Mouse (Mus musculus) erythroblast, embryonic 14.5 days (primary cell): ENCODE results near the gene Islr.

Experiments used
- GATA1 ChIP-seq: IDR thresholded peaks from 2 replicates; pipeline ENCODE4 v1.6.1; 2012; ENCODE audit warnings: low read length, inconsistent platforms, mixed read lengths
- TAL1 ChIP-seq: IDR thresholded peaks from 3 replicates; pipeline ENCODE4 v1.6.1; 2012; ENCODE audit warnings: low read length, inconsistent platforms, mixed read lengths

DNA sequence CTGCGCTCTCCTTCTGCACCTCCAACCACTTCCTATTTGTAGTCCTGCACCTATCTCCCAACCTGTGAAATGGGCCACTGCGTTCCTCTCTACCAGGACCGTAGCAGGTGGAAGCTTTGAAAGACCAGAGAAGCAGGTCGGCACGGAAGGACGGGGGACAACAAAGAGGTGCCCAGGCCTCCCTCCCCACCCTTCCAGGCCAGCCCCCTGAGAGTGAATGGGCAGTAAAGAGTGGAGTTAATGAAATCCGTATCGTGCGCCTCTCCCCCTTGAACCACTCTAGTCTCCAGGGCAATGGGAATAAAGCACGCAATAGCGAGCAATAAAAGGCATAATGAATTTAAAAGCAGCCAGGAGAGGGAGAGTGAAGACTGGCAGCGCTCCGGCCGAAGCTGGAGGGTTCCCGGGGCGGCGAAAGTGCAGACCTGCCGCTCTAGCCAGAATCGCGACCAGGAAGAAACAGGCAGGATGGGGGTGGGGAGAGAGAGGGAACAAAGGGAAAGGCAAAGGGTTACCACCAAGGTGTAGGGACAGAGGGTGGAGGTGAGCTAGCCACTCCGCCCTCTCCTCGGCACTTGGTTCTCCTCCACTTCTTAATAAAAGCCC is 90.7 kb downstream of the Islr start:
- no peak for TF ChIP-seq TAL1
- TF ChIP-seq GATA1 = no peak
